Mouse (Mus musculus) liver, postnatal 0 days (tissue): ENCODE measurements at regions not wholly inside any gene's neighbourhood (a gene's known extent, or its start where the extent isn't known, plus 50 kb on each side); places are given as distances from the start of the nearest gene placed in this dataset.

Experiments used
- CTCF ChIP-seq: sonication (generic); IDR thresholded peaks from 2 replicates; pipeline ENCODE4 v1.5.1; 2016; ENCODE audit warnings: antibody characterized with exemption, low read depth
- EP300 ChIP-seq: IDR thresholded peaks from 2 replicates; pipeline ENCODE4 v1.6.1; 2016; ENCODE audit warnings: antibody characterized with exemption, low read depth, mild to moderate bottlenecking

DNA sequence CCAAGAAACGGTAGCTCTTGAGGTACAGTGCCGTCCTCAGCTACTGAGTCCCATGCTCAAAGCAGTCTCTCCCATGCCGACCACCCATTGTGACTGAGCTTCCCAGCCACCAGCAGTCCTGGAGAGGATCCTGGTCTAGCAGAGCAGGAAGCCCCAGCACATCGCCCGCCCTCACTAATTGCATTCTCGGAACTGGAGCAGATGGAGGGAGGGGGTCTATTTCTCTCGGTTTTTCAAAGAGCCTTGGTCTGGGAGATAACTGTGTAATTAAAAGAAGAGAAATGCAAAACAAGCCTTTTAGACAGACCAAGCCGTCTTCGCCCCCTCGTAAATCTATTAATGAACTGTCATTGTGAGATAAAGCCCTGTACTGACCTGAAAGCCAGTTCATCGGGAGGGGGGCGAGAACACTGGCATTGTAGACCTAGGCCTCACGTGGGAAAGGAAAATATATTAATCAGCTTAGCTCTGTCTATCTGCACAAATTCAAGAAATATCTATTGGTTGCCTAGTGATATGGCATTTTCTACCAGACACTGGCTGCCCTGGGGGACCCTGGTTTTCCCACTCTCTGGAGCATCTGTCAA, 405.4 kb downstream of the Ptpru start:
- TF ChIP-seq EP300: no peak
- no peak for TF ChIP-seq CTCF
